Mouse (Mus musculus): Measurements from ENCODE around the gene Adamtsl4.
A peak's percentile ranks its signal among the peaks of the same experiment; 100 is the strongest.
"Not testable (repeated sequence)": the region's sequence is repeated elsewhere in the genome, so short reads cannot be mapped to it uniquely, and the experiment has no call there.

Adamtsl4 gene

DNA sequence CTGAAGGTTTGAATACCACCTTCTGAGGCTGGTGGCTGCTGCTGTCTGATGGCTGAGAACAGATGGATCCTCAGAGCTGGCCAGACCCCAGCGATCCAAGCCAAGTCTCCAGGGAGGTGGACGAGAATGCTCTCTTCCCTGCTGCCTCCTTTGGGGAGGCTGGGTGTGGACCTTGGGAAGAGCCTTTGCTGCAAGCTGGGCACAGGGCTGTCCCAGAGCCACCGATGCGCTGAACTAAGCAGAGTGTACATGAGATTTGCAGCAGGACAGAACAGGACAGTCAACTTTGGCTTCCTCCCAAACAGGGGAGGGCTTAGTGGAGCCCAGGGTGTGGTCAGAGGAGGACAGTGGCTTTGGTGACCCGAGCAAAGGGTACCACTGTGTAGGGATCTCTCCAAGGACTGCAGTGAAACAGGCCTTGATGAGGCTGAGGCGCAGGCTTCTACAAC is 12.5 kb upstream of the Adamtsl4 start:
- no peak for DNase-seq (ENCODE audit: low read depth, low spot score)

DNA sequence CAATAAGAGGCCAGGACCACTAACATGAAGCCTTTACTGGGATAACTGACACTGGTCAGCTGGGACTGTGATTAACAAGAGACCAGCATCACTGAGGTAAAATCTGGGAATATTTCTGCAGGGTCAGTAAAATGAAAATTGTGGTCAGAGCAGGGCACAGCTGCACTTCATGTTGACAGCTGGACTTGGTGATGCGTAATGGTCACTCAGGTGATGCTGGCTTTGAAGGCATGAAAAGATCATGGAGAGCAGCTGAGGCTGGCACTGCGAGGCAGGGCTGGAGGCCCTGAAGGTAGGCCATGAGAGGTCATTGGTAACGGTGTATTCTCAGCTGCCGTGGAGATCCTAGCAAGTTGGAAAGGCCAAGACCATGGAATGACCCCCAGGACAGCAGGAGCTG is 10.6 kb upstream of the Adamtsl4 start:
- no peak for DNase-seq (ENCODE audit: low read depth, low spot score)

DNA sequence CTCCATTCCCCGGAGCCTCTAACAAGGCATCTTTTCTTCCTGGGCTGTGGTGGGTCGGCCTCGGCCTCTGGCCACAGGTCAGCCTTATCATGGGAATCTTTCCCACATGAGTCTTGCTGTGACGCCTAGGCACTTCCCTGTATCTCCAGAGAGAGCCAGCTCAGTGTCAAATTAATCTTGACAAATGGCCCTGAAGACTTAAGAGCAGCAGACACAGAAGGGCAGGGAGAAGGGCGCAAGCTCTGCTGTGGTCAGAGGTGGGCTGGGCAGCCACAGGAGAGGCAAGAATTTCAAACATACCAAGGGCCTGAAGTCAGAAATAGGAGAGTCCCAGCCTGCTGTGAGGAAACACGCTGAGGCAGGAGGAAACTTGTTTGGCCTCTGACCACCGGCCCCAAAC is 8.6 kb upstream of the Adamtsl4 start:
- peak; percentile 100 for DNase-seq (ENCODE audit: low read depth, low spot score)

DNA sequence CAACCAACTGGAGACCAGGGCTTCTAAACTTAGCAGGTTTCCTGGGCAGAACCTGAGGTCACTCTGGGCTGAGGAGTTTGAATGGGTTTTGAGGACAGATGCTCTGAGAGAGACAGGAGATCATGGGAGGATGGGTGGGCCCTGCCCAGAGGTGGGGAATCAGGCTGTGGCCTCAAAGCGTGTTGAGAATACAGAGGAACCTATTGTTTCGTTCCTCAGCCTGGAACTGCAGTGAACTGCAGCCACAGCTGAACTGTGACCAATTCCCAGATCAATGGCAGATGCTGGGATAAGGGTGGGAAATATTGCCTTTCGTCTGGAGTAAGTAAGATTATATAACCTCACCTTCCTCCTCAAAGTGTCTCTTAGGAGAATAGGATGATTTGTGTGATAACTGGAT is 8.1 kb upstream of the Adamtsl4 start:
- DNase-seq (ENCODE audit: low read depth, low spot score) = peak; percentile 74

DNA sequence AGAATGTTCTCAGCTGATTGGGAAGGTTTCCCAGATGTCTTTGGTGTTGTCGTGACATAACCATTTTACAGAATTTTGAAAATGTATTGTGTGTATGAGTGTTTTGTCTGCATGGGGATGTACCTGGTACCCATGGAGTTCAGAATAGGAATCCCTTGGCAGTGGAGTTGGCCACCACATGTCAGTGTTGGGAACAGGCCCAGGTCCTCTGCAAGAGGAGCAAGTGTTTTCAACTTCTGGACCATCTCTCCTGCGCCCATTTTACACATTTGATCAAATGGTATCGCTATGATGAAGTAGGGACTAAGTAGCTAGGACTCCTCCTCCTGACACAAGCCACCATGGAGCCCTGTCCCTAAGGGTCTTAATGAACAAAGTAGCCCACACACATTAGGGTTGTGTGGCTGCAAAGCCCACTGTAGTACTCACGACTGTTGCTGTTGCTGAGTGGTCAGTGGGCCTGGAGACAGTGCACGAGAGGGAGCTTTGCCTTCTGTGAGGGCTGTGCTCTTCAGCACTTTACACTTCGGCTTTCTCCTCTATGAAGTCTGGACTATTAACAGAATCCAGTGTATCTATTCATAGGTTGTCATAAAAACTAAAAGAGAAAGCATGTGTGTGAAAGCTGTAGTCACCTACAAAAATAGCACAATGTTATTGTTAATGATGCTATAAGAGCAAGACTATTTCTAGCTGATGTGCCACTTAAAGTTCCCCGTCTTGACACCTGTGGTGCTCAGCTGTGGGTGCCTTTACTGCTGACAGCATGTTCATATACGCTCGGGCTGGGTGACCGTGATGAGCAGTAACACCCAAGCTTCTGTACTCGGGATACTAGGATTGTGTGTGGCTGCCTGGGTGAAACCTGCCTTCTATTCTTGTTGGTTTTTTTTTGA is 7.3 kb upstream of the Adamtsl4 start:
- DNase-seq (ENCODE audit: low read depth, low spot score) = no peak

DNA sequence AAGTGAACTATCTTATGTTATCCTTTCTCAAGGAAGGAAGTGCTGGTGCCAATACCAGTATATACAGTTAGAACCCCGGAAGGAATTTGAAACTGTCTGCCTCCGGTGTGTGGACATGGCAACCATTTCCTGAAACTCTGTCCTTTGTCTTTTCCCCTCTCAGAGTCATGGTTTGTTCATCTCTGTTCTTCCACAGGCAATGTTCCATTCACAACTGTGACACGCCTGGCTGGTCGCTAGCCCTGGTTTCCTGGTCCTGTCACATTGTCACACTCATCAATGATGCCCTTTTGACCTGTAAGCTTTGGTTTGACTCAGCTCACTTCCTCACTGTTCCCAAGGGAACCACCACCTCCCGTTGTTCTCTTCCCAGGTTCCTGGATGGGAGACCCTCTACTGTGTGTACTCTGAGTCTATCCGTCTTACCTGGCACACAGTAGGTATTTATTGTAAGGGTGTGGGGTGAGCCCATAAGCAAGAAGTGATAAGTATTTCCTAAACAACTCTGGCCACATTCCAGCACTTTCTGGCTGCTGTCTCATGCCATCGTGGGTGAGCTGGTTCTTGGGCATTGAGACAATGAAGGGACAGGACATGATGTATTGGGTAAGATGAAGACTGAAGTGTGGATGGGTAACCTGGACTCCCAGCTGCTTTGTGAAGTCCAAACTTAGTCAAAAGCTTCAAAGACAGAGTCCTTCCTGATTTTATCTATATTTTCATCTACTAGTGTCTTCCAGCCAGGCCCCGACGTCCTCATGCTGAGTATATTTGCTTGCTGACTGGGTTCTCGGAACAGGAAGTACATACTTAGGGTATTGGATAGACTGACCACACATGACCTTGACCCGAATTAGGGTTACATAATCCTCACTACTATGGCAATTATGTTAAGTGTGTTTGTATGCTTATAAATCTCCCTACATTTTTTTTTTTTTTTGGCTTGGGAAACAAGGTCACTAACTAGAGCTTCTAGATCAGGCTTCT is 6.4 kb upstream of the Adamtsl4 start:
- DNase-seq (ENCODE audit: low read depth, low spot score) = peak; percentile 47

DNA sequence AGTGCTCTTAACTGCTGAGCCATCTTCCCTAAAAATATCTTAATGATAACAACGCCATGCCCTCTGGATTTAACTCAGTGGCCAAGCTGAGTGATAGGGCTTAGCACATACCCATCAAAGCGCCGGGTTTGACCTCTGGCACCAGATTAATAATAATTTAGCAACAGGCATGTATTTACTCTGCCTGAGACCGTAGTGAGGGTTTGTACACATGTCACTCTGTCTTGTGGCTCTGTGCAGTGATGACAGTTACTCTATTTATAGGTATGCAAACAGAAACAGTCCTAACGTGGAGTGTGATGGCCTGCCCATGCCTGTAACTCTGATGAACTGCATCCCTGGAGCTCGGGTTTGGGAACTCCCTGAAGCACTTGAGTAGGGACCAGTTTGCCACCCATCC is 5.0 kb upstream of the Adamtsl4 start:
- DNase-seq (ENCODE audit: low read depth, low spot score) = no peak

DNA sequence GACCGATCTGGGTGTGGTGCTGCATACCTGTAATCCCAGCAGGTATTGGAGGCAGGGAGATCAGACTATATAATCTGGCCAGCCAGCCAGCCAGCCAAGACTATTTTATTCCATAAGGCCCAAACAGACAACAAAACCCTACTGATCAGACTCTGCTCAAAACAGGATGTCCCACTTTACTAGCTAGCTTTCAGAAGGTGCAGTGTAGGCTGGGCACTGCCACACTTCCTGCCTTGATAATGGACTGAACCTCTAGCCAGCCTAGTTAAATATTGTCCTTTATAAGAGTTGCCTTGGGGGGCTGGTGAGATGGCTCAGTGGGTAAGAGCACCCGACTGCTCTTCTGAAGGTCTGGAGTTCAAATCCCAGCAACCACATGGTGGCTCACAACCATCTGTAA is 2.8 kb upstream of the Adamtsl4 start:
- DNase-seq (ENCODE audit: low read depth, low spot score) = not testable (repeated sequence)

DNA sequence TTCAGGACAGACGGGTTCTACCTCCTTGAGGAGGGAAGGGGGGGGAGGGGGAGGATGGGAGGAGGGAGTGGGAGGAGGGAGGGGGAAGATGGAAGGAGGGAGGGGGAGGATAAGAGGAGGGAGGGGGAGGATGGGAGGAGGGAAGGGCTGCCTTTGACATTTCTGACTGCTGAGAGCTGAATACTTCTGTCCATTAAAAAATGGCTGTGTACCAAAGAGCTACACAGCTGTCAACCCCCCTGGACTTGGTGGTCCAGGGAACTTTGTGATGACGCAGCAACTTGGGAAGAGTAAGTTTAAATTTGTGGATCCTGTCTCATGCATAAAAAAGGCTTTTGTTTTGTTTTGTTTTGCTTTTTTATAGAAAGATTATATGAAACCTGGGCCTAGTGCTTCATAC is 2.2 kb upstream of the Adamtsl4 start:
- DNase-seq (ENCODE audit: low read depth, low spot score) = no peak

DNA sequence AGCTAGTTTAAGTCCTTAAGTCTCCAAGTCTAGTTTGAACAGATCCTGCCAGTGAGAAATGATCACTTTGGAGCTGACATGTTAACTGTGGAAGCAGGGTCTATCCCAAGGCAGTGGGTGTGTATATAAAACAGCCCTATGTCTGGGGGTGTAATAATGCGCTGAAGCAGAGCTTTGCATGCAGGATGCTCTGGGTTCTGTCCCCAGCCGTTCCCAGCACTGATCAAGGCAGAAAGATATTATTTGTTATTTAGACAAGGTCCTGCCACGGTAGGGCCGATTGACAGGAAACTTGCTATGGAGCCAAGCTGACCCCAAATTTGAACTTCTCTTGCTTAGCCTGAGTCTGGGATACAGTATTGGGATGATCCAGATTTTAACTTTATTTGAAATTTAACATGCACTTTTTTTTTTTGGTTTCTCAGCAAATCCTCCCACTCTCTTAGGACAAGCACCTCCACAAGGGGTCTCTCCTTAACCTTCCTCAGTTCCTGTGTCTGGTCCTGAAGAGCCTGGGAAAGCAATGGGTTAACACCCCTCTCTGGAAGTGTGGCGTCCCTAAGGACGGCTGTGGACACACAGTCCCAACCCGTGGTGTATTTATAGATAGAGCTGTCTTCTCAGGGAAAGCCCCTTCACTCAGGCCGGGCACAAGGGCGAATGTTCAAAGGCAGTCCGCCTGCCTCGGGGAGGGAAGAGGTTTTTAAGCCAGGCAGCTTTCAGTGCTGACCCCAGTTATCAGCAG is 1.6 kb upstream of the Adamtsl4 start:
- DNase-seq (ENCODE audit: low read depth, low spot score) = peak; percentile 51

DNA sequence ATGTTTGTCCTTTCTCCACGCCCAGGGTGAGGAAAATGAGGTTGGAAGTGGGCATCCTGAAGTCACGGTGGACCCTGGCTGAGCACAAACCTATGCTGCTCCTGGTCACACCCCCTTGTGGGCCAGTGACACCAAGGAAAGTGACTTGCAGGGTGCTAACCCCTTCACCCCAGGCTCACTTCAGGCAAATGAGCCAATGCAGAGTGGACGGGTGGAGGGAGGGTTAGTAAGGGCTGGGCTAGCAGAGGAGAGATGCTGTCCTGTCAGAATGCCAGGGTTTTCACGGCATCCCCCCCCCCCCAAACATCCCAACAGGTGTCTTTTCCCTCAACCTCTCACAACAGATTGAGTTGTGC is 571 bp downstream of the Adamtsl4 start:
- no peak for DNase-seq (ENCODE audit: low read depth, low spot score)

DNA sequence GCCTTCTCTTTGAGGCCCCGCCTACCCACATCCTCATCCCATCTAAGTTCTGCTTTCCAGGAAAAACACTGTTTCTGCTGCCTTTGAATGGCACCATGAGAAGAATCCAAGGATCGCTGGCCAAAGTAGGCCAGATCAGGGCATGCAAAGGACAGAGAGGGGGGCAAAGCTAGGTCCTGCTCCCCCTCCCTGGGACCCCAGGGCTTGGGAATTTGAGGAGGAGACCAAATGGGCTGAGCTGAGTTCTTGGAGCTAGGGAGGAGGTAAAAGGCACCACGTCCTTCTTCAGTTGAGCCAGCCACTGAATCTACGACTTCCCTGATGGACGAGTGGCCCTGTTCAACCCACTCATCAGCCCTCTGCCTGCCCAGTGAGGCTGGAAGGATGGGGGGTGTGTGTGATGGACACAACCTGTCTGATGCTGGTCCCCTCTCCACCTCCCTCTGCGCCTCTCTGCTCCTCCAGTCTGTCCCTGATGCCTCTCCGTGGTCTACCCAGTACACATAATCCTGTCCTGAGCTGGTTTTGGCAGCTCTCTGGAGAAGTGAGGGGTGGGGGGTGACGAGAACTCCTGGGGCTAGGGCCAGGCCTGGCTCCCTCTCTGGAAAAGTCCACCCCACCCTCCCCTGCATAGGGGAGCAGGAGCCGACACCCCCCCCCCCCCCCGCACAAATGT is 1.1 kb downstream of the Adamtsl4 start:
- no peak for DNase-seq (ENCODE audit: low read depth, low spot score)

DNA sequence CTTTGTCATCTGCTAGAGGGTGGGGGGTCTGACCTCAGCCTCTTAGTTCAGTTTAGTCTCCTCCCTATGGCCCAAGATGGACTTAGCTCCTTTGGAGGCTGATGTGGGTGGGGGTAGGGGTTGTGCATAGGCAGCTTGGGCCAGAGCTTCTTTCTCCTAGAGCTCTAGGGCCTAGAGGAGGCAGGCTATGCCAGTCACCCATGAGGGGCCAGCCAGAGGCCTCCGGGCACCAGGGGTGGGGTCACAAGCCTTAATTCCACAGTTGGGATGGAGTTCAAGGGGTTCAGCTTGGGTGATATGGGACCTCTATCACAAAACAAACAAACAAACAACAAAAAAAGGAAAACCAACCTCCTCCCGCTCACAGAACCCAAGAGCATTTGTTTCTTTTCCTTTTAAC is 2.0 kb downstream of the Adamtsl4 start:
- no peak for DNase-seq (ENCODE audit: low read depth, low spot score)

DNA sequence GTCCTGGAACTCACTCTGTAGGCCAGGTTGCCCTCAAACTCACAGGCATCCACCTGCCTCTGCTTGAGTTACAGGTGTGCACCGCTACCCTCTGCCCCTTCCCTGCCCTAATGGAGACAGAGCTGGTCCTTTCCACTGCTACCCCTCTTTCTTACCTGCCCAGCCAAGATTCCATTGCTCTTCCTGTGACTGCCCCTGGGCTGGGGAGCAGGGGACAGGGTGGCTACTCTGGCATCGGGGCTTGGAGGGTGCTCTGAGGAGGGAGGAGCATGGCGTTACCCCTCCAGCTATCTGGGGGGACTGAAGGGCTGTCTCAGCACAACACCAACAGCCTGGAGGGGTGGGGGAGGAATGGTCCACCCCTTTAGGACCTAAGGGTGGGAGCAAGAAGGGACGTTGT is 2.4 kb downstream of the Adamtsl4 start:
- no peak for DNase-seq (ENCODE audit: low read depth, low spot score)

DNA sequence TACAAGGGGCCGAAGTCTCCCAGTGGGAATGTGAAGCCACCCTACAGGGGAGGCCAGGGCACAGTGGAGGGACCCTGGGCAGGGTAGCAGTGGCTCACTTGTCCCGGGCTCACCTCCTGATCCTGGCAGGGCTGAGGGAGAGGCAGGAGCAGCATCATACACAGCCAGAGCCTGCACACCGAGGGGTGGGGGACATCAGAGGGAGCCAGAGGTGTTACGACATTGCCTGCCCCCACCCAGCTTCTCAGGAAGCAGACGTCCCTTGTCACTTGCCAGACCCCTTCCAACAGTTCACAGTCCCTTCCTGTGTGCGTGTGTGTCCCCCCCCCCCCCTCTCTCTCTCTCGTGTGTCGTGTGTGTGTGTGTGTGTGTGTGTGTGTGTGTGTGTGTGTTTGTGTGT is 2.9 kb downstream of the Adamtsl4 start:
- DNase-seq (ENCODE audit: low read depth, low spot score) = no peak

DNA sequence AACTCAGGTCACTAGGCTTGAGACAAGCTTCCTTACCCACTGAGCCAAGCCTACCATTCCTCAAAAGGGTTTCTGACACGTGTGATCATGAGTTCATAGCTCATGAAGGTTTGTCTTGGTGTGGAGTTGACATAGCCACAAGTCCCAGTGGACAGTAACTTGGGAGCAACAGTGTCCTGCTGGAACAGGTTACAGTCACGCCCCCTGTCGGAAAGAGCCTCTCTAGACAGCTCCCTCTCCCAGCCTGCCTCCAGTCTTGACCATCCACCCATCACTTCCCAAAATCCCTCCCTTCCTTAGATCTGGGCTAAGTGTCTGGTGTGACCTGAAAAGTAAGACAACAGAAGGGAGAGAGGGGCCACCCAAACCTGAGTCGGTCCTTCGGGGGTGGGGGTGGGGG is 4.8 kb downstream of the Adamtsl4 start:
- DNase-seq (ENCODE audit: low read depth, low spot score) = no peak

DNA sequence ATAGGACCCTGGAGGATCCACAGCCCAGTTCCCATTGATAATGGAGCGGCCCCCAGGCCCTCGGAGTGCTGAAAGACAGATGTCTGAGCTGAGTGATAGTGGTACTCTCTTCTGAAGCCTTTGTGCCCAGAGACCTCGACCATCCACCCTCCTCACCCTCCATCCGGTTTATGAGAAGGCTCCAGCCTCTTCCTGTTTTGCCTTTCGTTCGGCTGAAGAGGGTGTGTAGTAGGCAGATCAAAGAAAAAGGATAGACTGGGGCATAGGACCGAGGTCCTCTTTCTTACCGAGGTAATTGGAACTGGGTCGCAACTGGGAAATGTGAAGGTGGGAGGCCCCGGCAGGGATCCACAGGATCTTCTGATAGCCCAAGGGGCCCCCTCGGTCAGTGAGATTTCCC is 6.4 kb downstream of the Adamtsl4 start:
- no peak for DNase-seq (ENCODE audit: low read depth, low spot score)

DNA sequence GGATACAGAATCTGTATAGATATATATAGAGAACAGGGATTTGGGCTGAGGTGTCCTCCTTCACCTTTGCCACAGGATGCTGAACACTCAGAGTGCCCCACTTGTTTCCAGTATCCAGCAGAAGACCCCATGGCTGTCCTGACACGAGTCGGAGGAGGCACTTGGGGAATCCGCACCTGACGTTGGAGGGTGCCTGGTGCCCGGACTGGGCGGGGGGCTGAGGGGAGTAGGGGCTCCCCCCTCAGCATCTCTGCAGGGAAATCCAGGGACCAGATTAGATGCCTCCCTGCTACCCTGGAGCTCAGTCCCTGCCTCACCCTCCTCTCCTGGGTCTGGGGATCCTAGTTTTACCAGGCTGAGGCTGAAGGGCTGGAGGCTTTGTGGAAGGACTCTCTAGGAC is 7.0 kb downstream of the Adamtsl4 start:
- DNase-seq (ENCODE audit: low read depth, low spot score) = no peak

DNA sequence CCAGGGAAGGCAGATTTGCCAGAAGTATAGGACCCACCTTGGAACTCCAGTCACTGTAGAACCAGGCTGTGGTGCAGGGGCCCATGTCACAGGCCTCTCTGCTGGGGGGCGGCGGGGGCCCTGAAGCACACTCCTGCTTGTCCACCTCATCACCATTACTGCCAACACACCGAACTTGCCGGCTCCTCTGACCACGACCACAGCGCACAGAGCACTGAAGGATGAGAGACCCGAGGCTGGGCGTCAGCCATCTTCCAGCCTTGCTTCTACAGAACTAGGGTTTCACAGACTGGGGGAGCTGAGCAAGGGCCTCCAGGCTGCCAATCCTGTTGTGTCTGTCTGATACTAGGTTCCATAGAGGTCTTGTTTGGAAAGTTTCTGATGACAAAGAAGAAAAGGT is 8.2 kb downstream of the Adamtsl4 start:
- DNase-seq (ENCODE audit: low read depth, low spot score) = no peak

DNA sequence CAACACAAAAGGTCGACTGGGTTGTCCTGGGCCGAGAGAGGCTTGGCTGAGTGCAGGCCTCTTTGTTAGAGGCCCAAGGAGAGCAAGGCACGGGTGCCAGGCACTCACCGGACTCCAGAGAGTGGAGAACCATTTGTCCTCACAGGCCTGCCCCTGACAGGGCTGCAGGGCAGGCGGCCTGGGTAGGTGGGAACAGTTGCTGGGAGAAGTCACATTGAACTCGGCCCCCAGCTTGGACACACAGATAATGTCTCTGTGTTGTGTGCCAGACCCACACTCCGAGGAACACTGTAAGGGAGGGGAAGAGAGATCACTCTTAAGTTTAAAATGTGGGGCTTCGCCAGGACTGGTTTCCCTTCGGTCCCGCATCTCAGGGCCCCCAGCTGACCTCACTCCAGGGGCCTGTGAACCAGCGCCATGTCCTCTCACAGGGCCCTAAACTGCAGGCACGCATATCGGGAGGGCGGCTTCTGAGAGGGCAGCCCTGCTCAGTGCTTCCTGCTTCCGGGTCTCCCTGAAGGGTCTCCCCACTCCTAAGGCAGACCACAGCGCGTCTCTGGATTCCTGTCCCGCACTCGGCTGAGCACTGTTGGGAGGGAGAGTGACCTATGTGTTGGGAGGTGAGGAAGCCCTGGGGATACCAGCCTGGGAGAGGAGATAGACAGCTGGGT is 10.2 kb downstream of the Adamtsl4 start:
- DNase-seq (ENCODE audit: low read depth, low spot score) = no peak
